Comparison of ENCODE assay signal across 22 mouse cellular contexts in the genomic region with DNA sequence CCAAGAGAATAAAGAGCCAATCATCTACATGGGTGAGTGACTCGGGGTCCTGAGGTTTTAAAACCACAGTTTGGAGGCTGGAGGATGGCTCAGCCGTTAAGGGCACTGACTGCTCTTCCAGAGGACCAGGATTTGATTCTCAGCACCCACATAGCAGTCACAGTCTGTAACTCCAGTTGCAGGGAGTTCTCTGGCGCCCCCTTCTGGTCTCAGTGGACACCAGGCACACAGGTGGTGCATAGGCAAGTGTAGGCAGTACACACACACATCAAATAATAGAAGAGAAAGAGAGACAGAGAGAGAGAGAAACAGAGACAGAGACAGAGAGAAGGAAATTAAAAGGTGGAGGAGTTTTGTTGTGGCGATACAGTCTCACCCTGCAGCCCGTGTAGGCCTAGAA. TPM values are rescaled to one million over a fixed set of nuclear protein-coding genes. Genes with fewer than 3 reads are reported as not detected.
DNase-seq lines count a peak whose midpoint lies in the region; ATAC-seq and TF ChIP-seq lines count a peak whose summit lies in the region.
"Had no signal": no experiment of that assay in that cellular context is flagged by ENCODE, and none has a peak within 500 bp of the region (broad histone marks: within the 10 kb centered on the region; RNA-seq: fewer than 3 reads in every experiment).

No protein-coding gene starts in this region.

- TF ChIP-seq POLR2A in heart, adult 2 months (IDR thresholded peaks at IDR 0.05; ENCODE audit: insufficient read depth, low read depth, low read length) = no peak
- TF ChIP-seq POLR2A in lung, adult 2 months (IDR thresholded peaks at IDR 0.05; ENCODE audit: borderline replicate concordance, extremely low read depth, low read depth, low read length) = no peak
- no peak for TF ChIP-seq POLR2A in MEL (IDR thresholded peaks at IDR 0.05; ENCODE audit: control insufficient read depth in 1 of 2, insufficient read depth in 1 of 2, low read depth in 1 of 2, low read length in 2 of 2, poor library complexity in 1 of 2)

- no peak overlapping the region for H3K27ac ChIP-seq in heart, adult 2 months
- H3K27ac ChIP-seq in MEL (ENCODE audit: control insufficient read depth, low read depth, low read length) = no peak overlapping the region
- H3K27ac ChIP-seq in liver, embryonic 14.5 days = no peak overlapping the region
- H3K27ac ChIP-seq: hindbrain, embryonic 13.5 days; midbrain, embryonic 15.5 days had no signal

- no peak overlapping the region for H3K9ac ChIP-seq in heart, adult 2 months (ENCODE audit: low read depth, low read length)
- H3K9ac ChIP-seq in MEL (ENCODE audit: control insufficient read depth, low read depth, low read length, poor library complexity, severe bottlenecking) = no peak overlapping the region
- H3K9ac ChIP-seq in liver, embryonic 14.5 days (replicated peaks) = no peak overlapping the region
- H3K9ac ChIP-seq: hindbrain, embryonic 13.5 days; midbrain, embryonic 15.5 days had no signal

- WGBS in heart, adult 2 months = 81% methylated on average over 5 of the region's 5 CpGs
- 78% methylated on average over 5 of the region's 5 CpGs for WGBS in lung, adult 2 months
- 70% methylated on average over 5 of the region's 5 CpGs for WGBS in liver, embryonic 14.5 days (ENCODE audit: insufficient replicate concordance)

- no peak for DNase-seq in heart, adult 2 months
- DNase-seq in heart, adult 8-10 months (ENCODE audit: low spot score) = no peak
- DNase-seq in lung, adult 2 months = no peak
- no peak for DNase-seq in lung, postnatal 25 days (ENCODE audit: low spot score)
- DNase-seq in MEL (ENCODE audit: low read depth, low spot score) = peak; percentile 50
- no peak for DNase-seq in liver, embryonic 14.5 days (ENCODE audit: low read depth in 3 of 3, low spot score in 3 of 3)
- no peak for DNase-seq in ovary, postnatal 10 days (ENCODE audit: low spot score)
- DNase-seq in left cerebral cortex, adult 11 months (ENCODE audit: low spot score) = no peak
- DNase-seq: adrenal gland, postnatal 10 days; cerebellum, adult 9-10 months; gastrocnemius, postnatal 14 days; heart, postnatal 14 days; kidney, adult 18-20 months; kidney, postnatal 25 days; layer of hippocampus, adult 9-11 months; spleen, adult 18-20 months; thymus, postnatal 14 days had no signal

- no peaks in the 10 kb centered on the region for H3K27me3 ChIP-seq in heart, adult 2 months (ENCODE audit: control insufficient read depth, insufficient read depth, low read length)
- H3K27me3 ChIP-seq in MEL (ENCODE audit: control insufficient read depth in 1 of 2, insufficient read depth in 2 of 2, low read length in 2 of 2) = no peaks in the 10 kb centered on the region
- no peaks in the 10 kb centered on the region for H3K27me3 ChIP-seq in liver, embryonic 14.5 days (ENCODE audit: control insufficient read depth, insufficient read depth, low read length)
- H3K27me3 ChIP-seq: hindbrain, embryonic 13.5 days; midbrain, embryonic 15.5 days had no signal

- H3K36me3 ChIP-seq in heart, adult 2 months (ENCODE audit: control insufficient read depth, insufficient read depth, low read length) = no peaks in the 10 kb centered on the region
- H3K36me3 ChIP-seq in MEL (ENCODE audit: control insufficient read depth in 1 of 2, insufficient read depth in 2 of 2, low read length in 2 of 2) = peaks cover 0 to 9% of the 10 kb centered on the region in 2 experiments; a peak in 2 of 4 replicates
- H3K36me3 ChIP-seq in liver, embryonic 14.5 days (replicated peaks; ENCODE audit: control insufficient read depth, insufficient read depth, low read depth) = no peaks in the 10 kb centered on the region
- H3K36me3 ChIP-seq: G1E; hindbrain, embryonic 13.5 days; midbrain, embryonic 15.5 days had no signal

- peak; percentile 27 for TF ChIP-seq CTCF in heart, adult 2 months (IDR thresholded peaks at IDR 0.05)
- 0 out of 2 replicates have a peak, but pooled peaks have one; percentile 4 for TF ChIP-seq CTCF in lung, adult 2 months (IDR thresholded peaks at IDR 0.05; ENCODE audit: insufficient read depth, low read length)
- peak; percentile 51 to 67 (median 55) for TF ChIP-seq CTCF in MEL (IDR thresholded peaks at IDR 0.05 in 2 of 3, conservative IDR thresholded peaks at IDR 0.05 in 1 of 3; ENCODE audit: control insufficient read depth in 1 of 3, insufficient read depth in 1 of 3, low read depth in 2 of 3, low read length in 3 of 3, poor library complexity in 1 of 3, severe bottlenecking in 1 of 3)
- peak; percentile 66 for TF ChIP-seq CTCF in liver, embryonic 14.5 days (IDR thresholded peaks at IDR 0.05; ENCODE audit: low read depth)

- H3K79me2 ChIP-seq in heart, adult 2 months (replicated peaks; ENCODE audit: control insufficient read depth, insufficient read depth, low read length) = no peaks in the 10 kb centered on the region
- no peaks in the 10 kb centered on the region; the same call in 1 of the 2 replicates for H3K79me2 ChIP-seq in MEL (ENCODE audit: control insufficient read depth, insufficient read depth, low read length, poor library complexity)

- no peaks in the 10 kb centered on the region; the same call in 1 of the 2 replicates for H3K4me1 ChIP-seq in heart, adult 2 months (ENCODE audit: control insufficient read depth, insufficient read depth, low read length)
- H3K4me1 ChIP-seq in lung, adult 2 months (ENCODE audit: control insufficient read depth, insufficient read depth, low read length) = peaks cover 5% of the 10 kb centered on the region
- peaks cover 2 to 18% of the 10 kb centered on the region in 2 experiments; a peak in 3 of 4 replicates for H3K4me1 ChIP-seq in MEL (ENCODE audit: control insufficient read depth in 1 of 2, insufficient read depth in 2 of 2, low read length in 2 of 2)
- peaks cover 23 to 49% of the 10 kb centered on the region in 2 experiments for H3K4me1 ChIP-seq in liver, embryonic 14.5 days (replicated peaks; ENCODE audit: control insufficient read depth in 2 of 2, insufficient read depth in 2 of 2, low read length in 1 of 2)

- H3K4me3 ChIP-seq in heart, adult 2 months = no peak overlapping the region
- H3K4me3 ChIP-seq in lung, adult 2 months (replicated peaks; ENCODE audit: extremely low read depth, low read depth, low read length) = no peak overlapping the region
- no peak overlapping the region for H3K4me3 ChIP-seq in MEL (ENCODE audit: control insufficient read depth in 1 of 2, insufficient read depth in 1 of 2, low read depth in 2 of 2, low read length in 2 of 2)
- no peak overlapping the region for H3K4me3 ChIP-seq in liver, embryonic 14.5 days (ENCODE audit: insufficient read depth in 1 of 2, low read depth in 2 of 2, low read length in 2 of 2)
- H3K4me3 ChIP-seq: hindbrain, embryonic 13.5 days; megakaryocyte, embryonic 14.5 days; midbrain, embryonic 15.5 days had no signal

- no peak for TF ChIP-seq RAD21 in MEL (IDR thresholded peaks at IDR 0.05; ENCODE audit: low read depth, low read length)

- no peaks in the 10 kb centered on the region for H3K9me3 ChIP-seq in MEL (replicated peaks; ENCODE audit: insufficient read depth, low read length)
- H3K9me3 ChIP-seq in liver, embryonic 14.5 days (ENCODE audit: control insufficient read depth, low read length) = no peaks in the 10 kb centered on the region; the same call in 1 of the 2 replicates
- H3K9me3 ChIP-seq: hindbrain, embryonic 13.5 days; midbrain, embryonic 15.5 days had no signal

- intact Hi-C loops in heart, adult 2 months (cut with DNase I) = no loop called here

- H3K4me2 ChIP-seq in liver, embryonic 14.5 days (ENCODE audit: low read depth) = no peak overlapping the region
- H3K4me2 ChIP-seq: hindbrain, embryonic 13.5 days; midbrain, embryonic 15.5 days had no signal

- no peak for ATAC-seq in liver, embryonic 14.5 days (ENCODE audit: insufficient read depth)
- ATAC-seq: lung, postnatal 0 days; midbrain, embryonic 15.5 days had no signal

- no peak for TF ChIP-seq EP300 in heart, adult 2 months (IDR thresholded peaks at IDR 0.05; ENCODE audit: insufficient read depth, low read depth, low read length)
- no peak for TF ChIP-seq EP300 in MEL (IDR thresholded peaks at IDR 0.05; ENCODE audit: low read depth in 1 of 2, low read length in 2 of 2)
- TF ChIP-seq EP300 in liver, embryonic 14.5 days (IDR thresholded peaks at IDR 0.05; ENCODE audit: low read depth) = no peak

TF ChIP-seq in MEL, 35 proteins besides CTCF, POLR2A, EP300 and RAD21:
- no peak for TF ChIP-seq JUND (IDR thresholded peaks at IDR 0.05; ENCODE audit: low read depth, low read length)
- no peak for TF ChIP-seq CHD2 (IDR thresholded peaks at IDR 0.05; ENCODE audit: low read length)
- no peak for TF ChIP-seq USF1 (IDR thresholded peaks at IDR 0.05; ENCODE audit: low read depth, low read length)
- no peak for TF ChIP-seq BHLHE40 (IDR thresholded peaks at IDR 0.05; ENCODE audit: borderline replicate concordance, low read depth, low read length)
- TF ChIP-seq ETS1 (IDR thresholded peaks at IDR 0.05; ENCODE audit: low read depth, low read length) = no peak
- no peak for TF ChIP-seq MAZ (IDR thresholded peaks at IDR 0.05; ENCODE audit: low read depth, low read length)
- no peak for TF ChIP-seq GATA1 (IDR thresholded peaks at IDR 0.05; ENCODE audit: low read depth, low read length)
- TF ChIP-seq UBTF (IDR thresholded peaks at IDR 0.05; ENCODE audit: borderline replicate concordance, insufficient read depth, low read depth, low read length) = no peak
- TF ChIP-seq POLR2AphosphoS5 (IDR thresholded peaks at IDR 0.05; ENCODE audit: borderline replicate concordance, low read depth, low read length) = no peak
TF ChIP-seq in MEL: peak in this region for 0.

RNA-seq across cellular contexts. Expression of a gene that starts 35.0 kb away (rescaled TPM):
- 100 to 1,000 TPM; 107 to 114 TPM for total RNA-seq in heart, adult 2 months (2021)
- polyA plus RNA-seq in heart, adult 2 months (2012; rRNA removed) = 67.7 and 131 TPM in 2 replicates
- total RNA-seq in heart, adult 8-10 months (2022) = 100 to 1,000 TPM in 3 of 4 experiments, 10 to 100 TPM in 1; 92.5 to 117 (median 111) TPM
- polyA plus RNA-seq in lung, adult 2 months (2012; rRNA removed) = 127 and 179 TPM in 2 replicates
- total RNA-seq in MEL (2012; rRNA removed) = 284 and 289 TPM in 2 replicates
- polyA plus RNA-seq in MEL (2012; ENCODE audit: insufficient read depth in 1 of 2, insufficient read length in 2 of 2, low read depth in 1 of 2, low replicate concordance in 2 of 2, missing spikeins in 1 of 2) = 100 to 1,000 TPM; 361 to 412 TPM
- polyA plus RNA-seq in liver, embryonic 14.5 days (2012; rRNA removed) = 75.9 and 81.7 TPM in 2 replicates
- polyA plus RNA-seq in liver, embryonic 14.5 days (2014; fragmentation: Nextera tagmentation; extraction: Ambion mirVana) = 169 and 172 TPM in 2 replicates

Comparison
In these comparisons a context has a peak if more than half of its experiments do, and no peak if none do; other contexts are left out.
1. CTCF ChIP-seq: peak in every context shown above with its lines; median percentile 66 in liver, embryonic 14.5 days; 55 in MEL; 27 in heart, adult 2 months; 4 in lung, adult 2 months.